Mouse (Mus musculus) mesoderm, embryonic 11.5 days (tissue): ENCODE measurements around the gene Hnrnpl.

Experiments
- DNase-seq: peaks from one replicate; pipeline ENCODE4 v3.0.0-alpha.2; 2012; ENCODE audit warnings: low read depth, low spot score

Gene Hnrnpl

GRCm38 (mm10) chr7:28790066-28790806 lies 18.1 kb upstream of the Hnrnpl start:
- DNase-seq: no peak

GRCm38 (mm10) chr7:28791706-28792105 lies 16.6 kb upstream of the Hnrnpl start:
- no peak for DNase-seq

DNA sequence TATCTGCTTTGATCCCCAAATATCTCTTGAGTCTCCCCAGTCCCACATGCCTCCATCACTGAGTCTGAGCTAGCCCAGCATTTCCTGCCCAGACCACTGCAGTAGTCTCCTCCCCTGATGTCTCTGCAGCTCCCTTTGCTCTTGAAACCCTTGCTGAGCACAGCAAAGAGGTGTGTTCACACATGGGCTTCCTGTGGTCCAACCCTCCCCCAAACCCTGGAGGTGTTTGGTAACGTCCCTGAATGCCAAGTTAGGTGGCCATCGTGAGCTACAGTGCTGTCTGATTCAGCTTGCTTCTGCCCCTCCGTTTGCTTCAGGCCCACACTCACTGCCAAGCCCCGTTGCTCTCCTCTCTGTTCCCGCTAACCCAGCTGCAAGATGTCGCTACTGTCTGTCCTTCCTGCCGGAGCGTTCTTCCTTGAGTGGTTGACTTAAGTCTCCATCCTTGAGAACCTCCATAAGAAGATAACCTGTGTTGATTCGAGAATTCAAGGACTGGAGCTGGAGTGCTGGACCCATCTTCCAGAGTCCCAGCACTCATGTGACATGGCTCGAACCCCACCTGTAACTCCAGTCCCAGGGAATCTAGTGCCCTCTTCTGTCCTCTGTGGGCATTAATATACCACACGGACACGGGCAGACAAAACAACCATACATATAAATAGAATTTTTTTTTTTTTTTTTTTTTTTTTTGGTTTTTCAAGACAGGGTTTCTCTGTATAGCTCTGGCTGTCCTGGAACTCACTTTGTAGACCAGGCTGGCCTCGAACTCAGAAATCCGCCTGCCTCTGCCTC lies 15.8 kb upstream of the Hnrnpl start:
- no peak for DNase-seq

DNA sequence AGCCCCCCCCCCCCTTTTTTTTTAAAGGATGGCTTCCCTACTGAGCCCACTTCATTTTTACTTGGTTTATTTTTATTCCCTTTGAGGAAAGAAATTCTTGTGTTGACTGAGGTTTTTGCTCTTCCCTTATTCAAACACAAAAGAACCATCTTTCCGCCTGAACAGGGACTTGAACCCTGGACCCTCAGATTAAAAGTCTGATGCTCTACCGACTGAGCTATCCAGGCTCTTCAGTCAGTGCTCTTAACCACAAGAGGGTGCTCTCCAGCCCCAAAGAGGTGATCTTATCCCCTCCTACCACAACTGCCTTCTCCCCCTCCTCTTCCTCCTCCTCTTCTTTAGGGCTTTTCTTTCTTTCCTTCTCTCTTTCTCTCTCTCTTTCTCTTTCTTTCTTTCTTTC lies 14.5 kb upstream of the Hnrnpl start:
- DNase-seq: no peak

DNA sequence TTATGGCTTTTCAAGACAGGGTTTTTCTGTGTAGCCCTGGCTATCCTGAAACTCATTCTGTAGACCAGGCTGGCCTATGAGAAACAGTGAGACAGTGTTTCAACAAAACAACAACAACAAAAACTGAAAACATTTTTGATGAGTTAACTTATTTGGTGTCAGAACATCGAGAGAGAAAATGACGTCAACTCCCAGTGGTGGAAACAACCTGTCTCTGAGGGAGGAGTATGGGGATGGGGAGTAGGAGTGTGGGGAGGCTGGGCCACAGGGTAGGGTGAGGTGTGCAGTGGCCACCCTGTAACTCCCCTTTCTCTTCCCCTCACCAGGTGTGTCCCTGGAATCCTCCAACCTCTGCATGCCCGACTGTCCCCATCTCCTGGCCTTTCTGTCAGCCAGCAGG lies 13.8 kb upstream of the Hnrnpl start:
- no peak for DNase-seq

GRCm38 (mm10) chr7:28795832-28796231 lies 12.5 kb upstream of the Hnrnpl start:
- no peak for DNase-seq

- peak; percentile 79 for DNase-seq
Observed at GRCm38 (mm10) chr7:28796562-28796975, 11.8 kb upstream of the Hnrnpl start.

DNA sequence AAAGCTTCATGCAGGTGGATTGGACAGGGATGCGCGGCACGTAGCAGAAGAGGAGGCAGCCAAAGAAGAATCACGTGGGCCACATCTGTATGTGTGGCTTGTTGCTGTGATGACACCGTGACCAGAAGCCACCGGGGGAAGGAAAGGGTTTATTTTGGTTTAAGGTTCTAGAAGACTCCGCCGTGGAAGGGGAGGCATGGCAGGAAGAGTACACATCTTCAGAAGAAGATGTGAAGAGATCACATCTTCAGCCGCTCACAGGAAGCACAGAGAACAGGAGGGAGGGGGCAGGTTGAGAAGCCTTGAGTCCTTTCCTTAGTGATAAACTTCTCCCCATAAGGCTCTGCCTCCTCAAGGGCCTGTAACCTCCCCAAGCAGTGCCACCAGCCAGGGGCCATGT lies 8.3 kb upstream of the Hnrnpl start:
- no peak for DNase-seq

DNA sequence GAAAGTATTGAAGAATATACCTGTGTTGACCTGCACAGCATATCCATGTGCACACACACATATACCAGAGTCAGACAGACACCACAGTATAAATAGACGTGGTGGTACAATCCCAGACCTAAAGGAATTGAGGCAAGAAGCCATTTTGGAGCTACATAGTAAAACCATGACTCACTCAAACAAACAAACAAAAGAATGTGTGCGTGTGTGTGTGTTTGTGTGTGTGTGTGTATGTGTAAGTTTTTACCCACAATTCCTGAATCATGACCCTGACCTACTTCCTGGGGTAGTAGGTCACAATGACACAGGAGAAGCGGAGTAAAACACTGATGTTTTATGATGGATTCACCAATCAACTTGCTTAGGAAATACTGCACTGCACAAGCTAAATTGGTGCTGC lies 6.9 kb upstream of the Hnrnpl start:
- no peak for DNase-seq

DNA sequence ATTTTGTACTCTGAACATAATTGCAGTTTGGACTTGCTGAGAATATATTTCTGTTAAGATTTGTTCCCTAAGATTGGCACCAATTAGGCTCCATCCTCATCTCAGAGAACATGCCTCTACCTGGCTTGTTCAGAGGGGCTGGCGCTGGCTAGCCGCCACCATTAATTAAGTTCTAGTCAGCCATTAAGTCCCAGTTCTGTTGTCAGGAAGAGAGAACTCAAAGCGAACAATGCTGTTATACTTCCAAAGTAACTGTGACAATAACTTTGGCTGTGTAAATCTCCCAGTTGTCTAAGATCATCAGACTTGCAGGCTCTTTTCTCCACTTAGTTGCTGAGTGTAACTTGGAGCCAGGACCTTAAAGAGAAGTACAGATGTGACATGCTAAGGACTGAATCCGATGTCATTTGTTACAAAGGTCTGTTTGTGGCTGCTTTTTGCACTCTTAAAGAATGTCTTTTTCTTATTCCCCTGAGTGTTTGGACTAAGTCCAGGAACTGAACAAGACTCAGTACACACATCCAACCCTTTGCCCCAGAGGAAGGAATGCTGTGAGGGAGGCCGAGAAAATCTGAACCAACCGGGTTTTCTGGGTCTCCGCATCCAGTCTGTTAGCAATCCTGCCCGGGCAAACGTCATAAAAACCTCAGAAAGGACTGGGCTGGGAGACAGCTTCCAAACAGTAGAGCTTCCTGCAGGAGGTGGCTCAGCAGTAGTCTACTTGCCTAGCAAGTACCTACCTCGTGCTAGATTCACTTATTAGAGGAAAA lies 6.3 kb upstream of the Hnrnpl start:
- peak; percentile 54 for DNase-seq

GRCm38 (mm10) chr7:28802846-28803588 lies 5.3 kb upstream of the Hnrnpl start:
- DNase-seq: no peak

DNA sequence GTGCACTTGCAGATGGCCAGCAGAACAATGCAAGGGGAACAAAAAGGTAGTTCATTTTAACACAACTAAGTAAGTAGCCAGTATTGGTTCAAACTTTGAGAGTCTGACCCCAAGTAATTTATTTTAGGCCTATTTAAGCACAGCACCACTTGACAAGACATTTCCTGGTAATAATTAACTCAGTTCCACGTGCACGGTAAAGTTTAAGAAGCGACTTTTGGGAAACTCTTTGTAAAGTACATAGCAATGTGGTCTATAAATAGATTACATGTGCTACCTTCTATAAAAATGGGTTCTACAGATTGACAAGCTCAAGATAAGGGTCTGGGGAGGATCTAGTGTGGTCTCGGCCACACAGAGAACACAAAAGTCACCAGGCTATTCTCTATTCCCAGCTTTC lies 4.6 kb upstream of the Hnrnpl start:
- no peak for DNase-seq

GRCm38 (mm10) chr7:28806869-28807268 lies 1.5 kb upstream of the Hnrnpl start:
- DNase-seq: no peak

DNA sequence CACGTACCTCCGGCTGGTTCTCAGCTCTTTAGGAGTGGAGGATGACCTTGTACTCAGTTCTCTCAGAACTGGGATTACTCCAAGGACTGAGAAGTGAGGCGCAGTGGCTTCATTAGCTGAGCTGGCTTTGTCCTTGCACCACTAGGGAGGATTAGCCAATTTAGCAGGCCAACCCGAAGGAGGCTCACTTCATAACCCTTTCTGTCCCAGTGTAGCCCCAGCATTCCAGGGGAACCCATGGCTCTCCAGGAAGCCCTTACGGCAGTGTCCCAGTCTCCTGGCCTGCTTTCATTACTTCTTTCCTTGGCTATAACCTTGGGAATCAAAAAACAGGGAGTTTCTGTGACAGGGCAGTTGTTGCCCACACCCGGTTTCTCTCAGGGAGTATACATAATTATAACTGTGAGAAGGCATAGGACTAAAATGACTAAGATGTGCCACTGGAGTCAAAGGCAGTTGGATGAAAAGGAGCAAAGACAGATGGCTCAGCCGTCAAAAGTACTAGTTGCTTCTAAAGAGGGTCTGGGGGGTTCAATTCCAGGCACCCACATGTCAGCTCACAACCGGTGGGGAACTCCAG lies 610 bp upstream of the Hnrnpl start:
- no peak for DNase-seq

DNA sequence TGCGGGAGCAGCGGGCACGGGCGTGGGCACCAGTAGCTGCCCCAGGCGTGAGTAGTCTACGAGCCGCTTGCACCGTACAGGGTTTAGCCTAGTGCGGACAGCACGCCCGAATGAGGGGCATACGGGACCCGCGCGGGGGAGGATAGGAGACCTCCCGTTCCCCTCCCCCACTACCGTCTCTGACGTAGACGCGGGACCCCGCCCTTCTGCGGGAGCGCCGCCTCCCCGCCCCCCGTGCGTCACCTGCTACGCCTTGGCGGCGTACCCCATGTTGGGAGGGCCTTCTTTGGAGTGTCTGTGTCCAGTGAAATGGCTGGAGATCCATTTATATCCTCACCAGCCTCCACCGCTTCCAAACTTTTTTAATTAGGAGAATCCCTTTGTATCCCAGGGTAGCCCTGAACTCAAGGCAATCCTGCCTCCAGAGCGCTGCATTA lies 634 bp downstream of the Hnrnpl start:
- peak; percentile 95 for DNase-seq

DNA sequence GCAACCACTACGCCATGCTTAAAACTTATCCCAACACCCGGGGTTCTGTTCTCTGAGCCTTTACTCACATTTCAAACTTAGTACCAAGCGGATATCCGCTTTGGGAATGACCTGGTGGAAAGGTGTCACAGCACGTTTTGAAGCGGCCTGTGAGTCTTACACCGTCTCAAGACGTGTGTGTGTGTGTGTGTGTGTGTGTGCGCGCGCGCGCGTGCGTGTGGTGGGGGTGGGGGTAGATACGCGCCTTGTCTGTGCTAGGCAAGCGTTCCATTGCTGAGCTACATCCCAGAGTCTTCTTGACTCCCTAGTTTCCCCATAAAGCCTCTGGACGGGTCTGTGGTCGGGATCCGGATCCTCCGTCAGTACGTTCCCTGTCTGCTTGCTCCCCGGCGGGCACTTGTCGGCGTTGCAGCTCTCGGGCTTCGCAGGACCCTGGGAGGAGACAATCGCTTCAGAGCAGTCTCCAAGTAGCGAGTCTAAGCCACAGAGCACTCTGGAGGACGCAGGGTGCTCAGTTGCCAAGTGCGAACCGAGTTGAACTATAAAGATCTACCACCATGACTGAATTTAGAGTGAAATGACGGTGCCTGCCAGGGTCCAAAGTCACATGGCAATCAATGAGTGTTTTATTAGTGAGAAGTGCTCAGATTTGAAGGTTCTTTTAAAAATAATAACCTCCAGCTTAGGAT lies 1.2 kb downstream of the Hnrnpl start:
- peak; percentile 57 for DNase-seq

DNA sequence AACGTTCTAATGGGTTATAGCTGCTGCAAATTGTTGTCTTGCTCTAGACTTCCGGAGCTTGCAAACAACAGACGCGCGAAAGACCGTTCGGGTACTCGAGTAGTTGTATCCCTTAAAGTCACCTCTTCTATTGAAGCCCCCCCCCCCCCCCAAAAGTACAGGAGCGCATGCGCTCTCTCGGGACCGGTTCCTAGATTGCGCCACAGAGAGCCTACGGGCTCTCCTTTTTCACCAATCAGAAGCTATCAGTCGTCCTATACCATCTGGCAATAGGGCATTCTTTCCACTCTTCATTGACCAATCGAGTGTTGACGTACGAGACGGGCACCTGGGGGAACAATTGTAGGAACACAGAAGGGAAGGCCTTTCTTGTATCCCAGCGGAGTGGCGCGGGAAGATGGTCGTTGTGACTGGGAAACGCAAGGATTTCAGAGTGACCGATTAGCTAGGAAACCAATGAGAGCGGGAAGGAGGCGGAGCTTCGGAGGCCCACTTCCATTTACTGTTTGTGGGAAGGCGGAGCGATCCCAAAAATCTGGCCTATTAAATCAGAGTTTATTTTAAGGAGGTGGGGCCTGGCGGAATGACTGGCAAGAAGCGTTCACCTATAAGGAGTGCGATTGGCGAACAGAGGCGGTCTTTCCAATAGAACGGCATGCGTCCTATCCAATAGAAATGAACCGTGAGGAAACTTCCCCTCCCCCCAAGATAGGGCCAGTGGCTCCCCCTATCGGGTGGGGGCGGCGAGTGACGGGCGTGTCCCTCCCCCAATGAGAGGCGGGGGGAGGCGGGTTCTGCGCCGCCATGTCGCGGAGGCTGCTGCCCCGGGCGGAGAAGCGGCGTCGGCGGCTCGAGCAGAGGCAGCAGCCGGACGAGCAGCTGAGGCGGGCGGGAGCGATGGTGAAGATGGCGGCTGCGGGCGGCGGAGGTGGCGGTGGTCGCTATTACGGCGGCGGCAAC lies 2.0 kb downstream of the Hnrnpl start:
- DNase-seq: peak; percentile 99

GRCm38 (mm10) chr7:28811228-28811627 lies 2.9 kb downstream of the Hnrnpl start:
- DNase-seq: peak; percentile 97

DNA sequence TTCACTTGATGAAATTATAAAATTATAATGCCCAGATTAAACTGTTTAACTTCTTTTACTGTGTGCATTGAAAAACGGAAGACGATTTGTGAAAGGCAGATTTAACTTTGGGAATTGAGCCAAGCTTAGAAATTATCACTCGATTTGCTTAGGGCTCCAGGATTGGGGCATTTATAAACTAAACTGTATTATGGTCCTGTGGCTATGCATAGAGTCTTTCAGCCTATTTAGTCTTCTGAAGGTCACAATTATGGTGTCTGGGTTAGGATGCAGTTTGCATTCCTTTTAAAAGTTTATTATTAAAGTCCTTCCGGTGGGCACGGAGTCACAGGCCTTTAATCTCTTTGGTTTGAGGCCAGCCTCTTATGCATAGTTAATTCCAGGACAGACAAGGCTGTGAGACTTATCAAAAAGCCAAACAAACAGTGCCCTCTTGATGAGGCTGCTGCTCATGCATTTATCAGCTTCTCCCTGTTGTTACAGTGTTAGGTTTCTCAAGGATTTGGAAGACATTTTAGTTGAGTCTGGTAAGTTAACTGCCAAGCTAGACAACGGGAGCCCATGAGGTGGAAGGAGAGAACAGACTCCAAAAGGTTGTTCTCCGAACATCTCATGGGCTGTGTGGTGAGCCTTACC lies 3.4 kb downstream of the Hnrnpl start:
- no peak for DNase-seq
